Mouse (Mus musculus) hindbrain, postnatal 0 days (tissue): ENCODE data around the gene Ptprk. TPM values are rescaled to one million over a fixed set of nuclear protein-coding genes. Genes with fewer than 3 reads are reported as not detected.

Experiments
- ATAC-seq: fragments of 200-750 bp; cut with Nextera tagmentation; 2 replicates; pipeline ENCODE4 v1.8.0; 2017; ENCODE audit warnings: mild to moderate bottlenecking, moderate TSS enrichment, moderate library complexity
- DNase-seq: peaks from one replicate; pipeline ENCODE4 v3.0.0-alpha.2; 2015; ENCODE audit warnings: low spot score
- H3K27ac ChIP-seq: fragments of 300-500 bp; sonication (generic); 2 replicates; pipeline ENCODE4 v1.5.1; 2014; ENCODE audit warnings: mild to moderate bottlenecking
- H3K27me3 ChIP-seq: fragments of 300-500 bp; sonication (generic); 2 replicates; pipeline ENCODE4 v1.6.1; 2014; ENCODE audit warnings: low read length, mixed read lengths; ENCODE audit not compliant: insufficient read depth
- H3K36me3 ChIP-seq: fragments of 300-500 bp; sonication (generic); 2 replicates; pipeline ENCODE4 v1.6.1; 2014; ENCODE audit warnings: low read length, mixed read lengths; ENCODE audit not compliant: insufficient read depth
- H3K4me1 ChIP-seq: fragments of 300-500 bp; sonication (generic); 2 replicates; pipeline ENCODE4 v1.6.1; 2014; ENCODE audit warnings: antibody characterized with exemption, low read length, mixed read lengths; ENCODE audit not compliant: insufficient read depth
- H3K4me2 ChIP-seq: fragments of 300-500 bp; sonication (generic); 2 replicates; pipeline ENCODE4 v1.6.1; 2014; ENCODE audit warnings: low read depth, mild to moderate bottlenecking, low read length, moderate library complexity, mixed read lengths
- H3K4me3 ChIP-seq: fragments of 300-500 bp; sonication (generic); 2 replicates; pipeline ENCODE4 v1.5.1; 2014; ENCODE audit warnings: low read length
- H3K9ac ChIP-seq: fragments of 300-500 bp; sonication (generic); replicated peaks from 2 replicates; pipeline ENCODE4 v1.6.1; 2014; ENCODE audit warnings: mild to moderate bottlenecking, low read length, moderate library complexity, mixed read lengths
- H3K9me3 ChIP-seq: fragments of 300-500 bp; sonication (generic); 2 replicates; pipeline ENCODE4 v1.6.1; 2016; ENCODE audit warnings: low read length, mixed read lengths
- CTCF ChIP-seq: IDR thresholded peaks from 2 replicates; pipeline ENCODE4 v1.5.1; 2016; ENCODE audit warnings: antibody characterized with exemption, control low read depth, low read depth
- WGBS: fragments of 180-500 bp; shearing (Covaris S2); extraction: QIAGEN DNeasy Blood & Tissue Kit; methylation state at CpG from one replicate; pipeline ENCODE4 v1.1.7; 2014; 5-methylcytosine and 5-hydroxymethylcytosine counted together
- microRNA-seq, 2 experiments: library from miRNA; unstranded; fragments of <30 nt; microRNA quantifications; one replicate each; pipeline ENCODE4; 2016
- polyA plus RNA-seq: library from polyadenylated mRNA; unstranded; fragments of >200 nt; fragmentation: Nextera tagmentation; extraction: Ambion mirVana; gene quantifications from 2 replicates; pipeline ENCODE4 v1.2.1, GENCODE M21; 2015
- total RNA-seq: library from RNA; depleted of rRNA; stranded (reverse); fragments of >200 nt; gene quantifications from 2 replicates; pipeline ENCODE4 v1.2.3, GENCODE M21; 2014

Gene Ptprk
- total and polyA plus RNA-seq, 2 experiments from 2014 or later = 23.5 to 49.5 TPM

GRCm38 (mm10) chr10:28609136-28609535 is 534.5 kb downstream of the Ptprk start:
- Histone ChIP-seq H3K36me3 (no peaks in the 10 kb centered on the region), H3K27me3 (no peaks in the 10 kb centered on the region), H3K27ac (no peak overlapping the region), H3K4me3 (no peak overlapping the region), H3K4me2 (no peak overlapping the region), H3K9ac (no peak overlapping the region), H3K4me1 (no peaks in the 10 kb centered on the region), H3K9me3 (no peaks in the 10 kb centered on the region)
- ATAC-seq = no peak
- no peak for DNase-seq
- WGBS = 69% methylated on average over 3 of the region's 3 CpGs
- no peak for TF ChIP-seq CTCF

GRCm38 (mm10) chr10:28614396-28614795 is 539.8 kb downstream of the Ptprk start:
- Histone ChIP-seq H3K9me3 (no peaks in the 10 kb centered on the region), H3K27me3 (no peaks in the 10 kb centered on the region), H3K9ac (no peak overlapping the region), H3K4me2 (no peak overlapping the region), H3K4me1 (no peaks in the 10 kb centered on the region), H3K36me3 (no peaks in the 10 kb centered on the region), H3K4me3 (no peak overlapping the region), H3K27ac (no peak overlapping the region)
- DNase-seq (no peak), ATAC-seq (no peak)
- WGBS = 82% methylated on average over 2 of the region's 2 CpGs
- no peak for TF ChIP-seq CTCF

GRCm38 (mm10) chr10:28617203-28617602 is 542.6 kb downstream of the Ptprk start:
- Histone ChIP-seq H3K9ac (no peak overlapping the region), H3K27ac (no peak overlapping the region), H3K4me2 (no peak overlapping the region), H3K27me3 (no peaks in the 10 kb centered on the region), H3K4me1 (no peaks in the 10 kb centered on the region), H3K9me3 (no peaks in the 10 kb centered on the region), H3K4me3 (no peak overlapping the region), H3K36me3 (no peaks in the 10 kb centered on the region)
- 92% methylated on average over 7 of the region's 7 CpGs for WGBS
- ATAC-seq (no peak), DNase-seq (no peak)
- TF ChIP-seq CTCF = no peak

GRCm38 (mm10) chr10:28618002-28618401 is 543.4 kb downstream of the Ptprk start:
- no peak for TF ChIP-seq CTCF
- DNase-seq = no peak
- Histone ChIP-seq H3K27me3 (no peaks in the 10 kb centered on the region), H3K27ac (no peak overlapping the region), H3K4me3 (no peak overlapping the region), H3K4me1 (no peaks in the 10 kb centered on the region), H3K9me3 (no peaks in the 10 kb centered on the region), H3K9ac (no peak overlapping the region), H3K4me2 (no peak overlapping the region), H3K36me3 (no peaks in the 10 kb centered on the region)
- WGBS = 67% methylated on average over 2 of the region's 2 CpGs
- ATAC-seq = no peak

GRCm38 (mm10) chr10:28619415-28619814 is 544.8 kb downstream of the Ptprk start:
- 71% methylated on average over 1 of the region's 1 CpGs for WGBS
- ATAC-seq = no peak

GRCm38 (mm10) chr10:28636096-28636495 is 561.5 kb downstream of the Ptprk start:
- Histone ChIP-seq H3K9ac (no peak overlapping the region), H3K4me1 (no peaks in the 10 kb centered on the region), H3K4me3 (no peak overlapping the region), H3K36me3 (no peaks in the 10 kb centered on the region), H3K27me3 (no peaks in the 10 kb centered on the region), H3K27ac (no peak overlapping the region), H3K4me2 (no peak overlapping the region), H3K9me3 (no peaks in the 10 kb centered on the region)
- TF ChIP-seq CTCF = no peak
- ATAC-seq (no peak), DNase-seq (no peak)

More at GRCm38 (mm10) chr10:28619415-28619814, 544.8 kb downstream of the Ptprk start:
- Histone ChIP-seq H3K36me3 (no peaks in the 10 kb centered on the region), H3K4me3 (no peak overlapping the region), H3K27me3 (no peaks in the 10 kb centered on the region), H3K9me3 (no peaks in the 10 kb centered on the region), H3K9ac (no peak overlapping the region), H3K4me1 (no peaks in the 10 kb centered on the region), H3K27ac (no peak overlapping the region), H3K4me2 (no peak overlapping the region)
- TF ChIP-seq CTCF = no peak
- no peak for DNase-seq

GRCm38 (mm10) chr10:28641887-28642286 is 567.3 kb downstream of the Ptprk start:
- no peak overlapping the region for H3K9ac ChIP-seq
- no peak overlapping the region for H3K27ac ChIP-seq
- ATAC-seq = no peak
- WGBS = 78% methylated on average over 2 of the region's 2 CpGs
- H3K9me3 ChIP-seq = no peaks in the 10 kb centered on the region
- no peak overlapping the region for H3K4me3 ChIP-seq
- H3K4me2 ChIP-seq = no peak overlapping the region
- TF ChIP-seq CTCF = no peak
- DNase-seq = no peak
- H3K36me3 ChIP-seq = no peaks in the 10 kb centered on the region
- H3K27me3 ChIP-seq = no peaks in the 10 kb centered on the region
- no peaks in the 10 kb centered on the region for H3K4me1 ChIP-seq

Small RNA genes lying within 50 kb of the gene (microRNA-seq; reads per million reads assigned to microRNA genes)
- gene Gm22370 = 0 reads per million in 2 experiments
